Mouse (Mus musculus): ENCODE data around the gene Uqcrfs1.

- TF ChIP-seq POLR2A (IDR thresholded peaks at IDR 0.05; ENCODE audit: borderline replicate concordance, extremely low read depth, low read depth, low read length) (no peak), CTCF (IDR thresholded peaks at IDR 0.05; ENCODE audit: insufficient read depth, low read length) (no peak)
Observed at GRCm38 (mm10) chr13:30578806-30579205, 33.6 kb upstream of the Uqcrfs1 start.
